Mouse (Mus musculus) liver, postnatal 0 days (tissue): ENCODE data around the gene Them4. TPM values are rescaled to one million over a fixed set of nuclear protein-coding genes. Genes with fewer than 3 reads are reported as not detected.

Experiments
- ATAC-seq: fragments of 200-750 bp; cut with Nextera tagmentation; 2 replicates; pipeline ENCODE4 v1.8.0; 2017; ENCODE audit warnings: mild to moderate bottlenecking, moderate library complexity
- DNase-seq: peaks from one replicate; pipeline ENCODE4 v3.0.0-alpha.2; 2016
- H3K27ac ChIP-seq: fragments of 300-500 bp; sonication (generic); 2 replicates; pipeline ENCODE4 v1.5.1; 2014; ENCODE audit warnings: antibody characterized with exemption, moderate library complexity, mild to moderate bottlenecking, low read depth
- H3K27me3 ChIP-seq: fragments of 300-500 bp; sonication (generic); 2 replicates; pipeline ENCODE4 v1.6.1; 2014; ENCODE audit warnings: low read length, control low read depth, mixed read lengths; ENCODE audit not compliant: insufficient read depth
- H3K36me3 ChIP-seq: fragments of 300-500 bp; sonication (generic); replicated peaks from 2 replicates; pipeline ENCODE4 v1.6.1; 2014; ENCODE audit warnings: mild to moderate bottlenecking, control low read depth, low read length, moderate library complexity, mixed read lengths; ENCODE audit not compliant: insufficient read depth
- H3K4me1 ChIP-seq: fragments of 300-500 bp; sonication (generic); 2 replicates; pipeline ENCODE4 v1.6.1; 2014; ENCODE audit warnings: antibody characterized with exemption, mild to moderate bottlenecking, control low read depth; ENCODE audit not compliant: insufficient read depth
- H3K4me2 ChIP-seq: fragments of 300-500 bp; sonication (generic); 2 replicates; pipeline ENCODE4 v1.6.1; 2014; ENCODE audit warnings: low read depth, mild to moderate bottlenecking, low read length, moderate library complexity, mixed read lengths
- H3K4me3 ChIP-seq: fragments of 300-500 bp; sonication (generic); 2 replicates; pipeline ENCODE4 v1.5.1; 2014; ENCODE audit warnings: low read depth, low read length
- H3K9ac ChIP-seq: fragments of 300-500 bp; sonication (generic); replicated peaks from 2 replicates; pipeline ENCODE4 v1.6.1; 2014; ENCODE audit warnings: mild to moderate bottlenecking, moderate library complexity
- H3K9me3 ChIP-seq: fragments of 300-500 bp; sonication (generic); 2 replicates; pipeline ENCODE4 v1.6.1; 2016; ENCODE audit warnings: mild to moderate bottlenecking, control low read depth, low read length, mixed read lengths
- CTCF ChIP-seq: sonication (generic); IDR thresholded peaks from 2 replicates; pipeline ENCODE4 v1.5.1; 2016; ENCODE audit warnings: antibody characterized with exemption, low read depth
- EP300 ChIP-seq: IDR thresholded peaks from 2 replicates; pipeline ENCODE4 v1.6.1; 2016; ENCODE audit warnings: antibody characterized with exemption, low read depth, mild to moderate bottlenecking
- WGBS: fragments of 180-500 bp; shearing (Covaris S2); extraction: QIAGEN DNeasy Blood & Tissue Kit; methylation state at CpG from one replicate; pipeline ENCODE4 v1.1.7; 2014; ENCODE audit not compliant: insufficient replicate concordance; 5-methylcytosine and 5-hydroxymethylcytosine counted together
- polyA plus RNA-seq: library from polyadenylated mRNA; unstranded; fragments of >200 nt; fragmentation: Nextera tagmentation; extraction: Ambion mirVana; gene quantifications from 2 replicates; pipeline ENCODE4 v1.2.1, GENCODE M21; 2015

Them4 gene
- polyA plus RNA-seq, 1 experiment from 2014 or later = 15.6 TPM

DNA sequence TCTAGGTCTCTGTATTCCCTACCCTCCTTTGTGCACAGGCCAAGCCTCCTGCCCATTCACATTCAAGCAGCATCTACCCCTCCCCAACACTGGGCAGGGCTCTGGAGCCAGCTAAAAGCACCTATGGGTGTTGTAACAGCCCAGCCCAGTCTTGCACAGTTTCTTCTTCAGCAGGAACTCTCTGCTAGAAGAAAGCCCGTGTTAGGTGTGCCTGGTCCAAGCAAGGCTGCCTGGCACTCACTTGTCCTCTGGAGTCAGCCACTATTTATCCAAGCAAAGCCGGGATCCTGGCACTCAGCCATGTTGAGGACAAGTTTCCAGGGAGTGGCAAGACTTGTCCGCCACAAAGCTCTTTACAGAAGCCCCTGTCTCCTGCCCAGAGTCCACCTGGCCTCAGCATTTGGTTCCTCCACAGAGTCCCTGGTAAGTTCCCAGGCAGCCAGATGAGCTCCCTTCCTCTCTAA, 32.1 kb downstream of the Them4 start, which contains the start of gene Them5:
Gene Them5, plus strand, starts transcription at position 141 of the 464 bp plus-strand sequence.
- no peak for DNase-seq
- Histone ChIP-seq H3K27ac (no peak within 1 kb of the TSS), H3K9me3 (no peaks in the 10 kb centered on the region), H3K4me2 (no peak within 1 kb of the TSS), H3K4me1 (no peaks in the 10 kb centered on the region), H3K36me3 (no peaks in the 10 kb centered on the region), H3K27me3 (no peaks in the 10 kb centered on the region), H3K9ac (no peak within 1 kb of the TSS), H3K4me3 (no peak within 1 kb of the TSS)
- TF ChIP-seq CTCF (no peak), EP300 (no peak)
- 37% methylated on average over 3 of the region's 3 CpGs for WGBS
- ATAC-seq = no peak

DNA sequence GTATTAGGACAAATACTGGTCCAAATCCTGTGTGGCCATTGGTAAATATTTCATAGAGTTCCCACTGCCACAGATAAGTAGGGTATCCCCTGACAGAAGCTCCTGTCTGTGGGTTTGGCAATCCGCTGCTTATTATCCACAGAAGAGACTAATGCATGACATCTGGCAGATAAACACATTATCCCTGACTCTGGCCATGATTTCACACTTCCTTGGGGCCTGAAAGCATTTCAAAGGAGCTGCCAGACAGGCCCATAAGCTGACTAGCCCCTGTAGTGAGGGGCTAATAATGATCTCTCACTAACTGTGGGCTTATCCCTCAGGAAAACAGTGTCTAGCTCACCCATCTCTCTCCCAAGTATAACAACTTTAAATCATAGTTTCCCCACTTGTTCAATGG, 32.7 kb downstream of the Them4 start:
- no peak for TF ChIP-seq EP300
- TF ChIP-seq CTCF = no peak
- Histone ChIP-seq H3K27me3 (no peaks in the 10 kb centered on the region), H3K4me3 (no peak overlapping the region), H3K9ac (no peak overlapping the region), H3K36me3 (no peaks in the 10 kb centered on the region), H3K9me3 (no peaks in the 10 kb centered on the region), H3K4me2 (no peak overlapping the region), H3K4me1 (no peaks in the 10 kb centered on the region), H3K27ac (no peak overlapping the region)
- DNase-seq (no peak), ATAC-seq (no peak)
- 69% methylated on average over 1 of the region's 1 CpGs for WGBS

DNA sequence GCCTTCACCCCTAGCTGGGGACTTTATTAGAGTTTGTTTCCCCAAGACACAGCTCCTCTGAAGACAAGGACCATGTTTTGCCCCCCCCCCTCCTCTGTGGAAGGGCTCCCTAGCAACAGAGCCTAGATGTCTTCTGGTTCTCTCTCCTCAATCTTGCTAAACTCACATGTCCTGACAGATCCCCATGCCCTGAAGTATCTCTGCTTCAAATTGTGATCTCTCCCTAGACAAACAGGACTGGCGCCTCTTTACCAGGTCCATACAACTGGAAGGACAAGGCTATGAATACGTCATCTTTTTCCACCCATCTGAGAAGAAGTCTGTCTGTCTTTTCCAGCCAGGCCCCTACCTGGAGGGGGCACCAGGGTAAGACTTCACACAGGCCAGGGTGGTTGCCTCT, 34.3 kb downstream of the Them4 start:
- TF ChIP-seq EP300 (no peak), CTCF (no peak)
- H3K9me3 ChIP-seq = no peaks in the 10 kb centered on the region
- 71% methylated on average over 2 of the region's 2 CpGs for WGBS
- H3K4me2 ChIP-seq = no peak overlapping the region
- no peaks in the 10 kb centered on the region for H3K27me3 ChIP-seq
- H3K36me3 ChIP-seq = no peaks in the 10 kb centered on the region
- no peak for ATAC-seq
- H3K27ac ChIP-seq = no peak overlapping the region
- no peak overlapping the region for H3K9ac ChIP-seq
- H3K4me1 ChIP-seq = no peaks in the 10 kb centered on the region
- no peak for DNase-seq
- no peak overlapping the region for H3K4me3 ChIP-seq

DNA sequence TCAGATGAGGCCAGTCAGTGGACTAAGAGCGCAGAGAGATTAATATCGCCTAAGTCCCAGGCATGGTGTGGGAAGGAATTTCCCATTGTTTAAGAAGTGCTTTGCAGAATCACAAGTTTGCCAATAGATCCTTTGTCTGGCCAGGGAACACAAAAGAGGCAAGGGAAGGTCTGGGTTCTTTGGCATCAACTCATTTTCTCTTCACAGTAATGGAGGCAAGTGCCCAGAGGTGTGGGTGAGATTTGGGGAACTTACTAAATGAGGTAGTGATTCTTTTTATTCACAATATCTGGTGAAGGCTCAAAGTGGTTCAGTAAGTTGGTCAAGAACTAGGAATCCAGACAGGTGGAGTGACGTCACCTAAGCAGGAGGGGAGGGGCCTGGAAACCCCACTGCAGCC, 35.0 kb downstream of the Them4 start:
- Histone ChIP-seq H3K27ac (no peak overlapping the region), H3K4me3 (no peak overlapping the region), H3K9ac (no peak overlapping the region), H3K4me2 (no peak overlapping the region), H3K36me3 (no peaks in the 10 kb centered on the region), H3K27me3 (no peaks in the 10 kb centered on the region), H3K4me1 (no peaks in the 10 kb centered on the region), H3K9me3 (no peaks in the 10 kb centered on the region)
- 66% methylated on average over 3 of the region's 3 CpGs for WGBS
- DNase-seq = no peak
- no peak for ATAC-seq
- TF ChIP-seq CTCF (no peak), EP300 (no peak)

DNA sequence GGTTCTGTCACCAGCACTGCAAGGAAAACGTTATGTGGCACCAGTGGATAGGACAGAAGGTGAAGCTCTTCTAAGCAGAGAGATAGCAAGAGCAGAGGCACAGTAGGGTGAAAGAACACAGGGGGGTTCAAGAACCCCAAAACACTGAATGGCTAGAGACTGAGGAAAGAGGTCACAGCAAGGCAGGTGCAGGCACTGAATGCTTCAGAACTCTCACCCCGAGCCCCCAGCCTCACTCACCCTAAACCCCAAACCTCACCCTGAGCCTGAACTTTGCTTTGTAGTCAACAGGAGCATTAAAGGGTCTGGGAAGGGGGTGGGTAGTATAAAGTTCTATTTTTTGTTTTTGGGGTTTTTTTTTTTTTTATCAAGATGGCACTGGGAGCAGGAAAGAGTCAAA, 38.3 kb downstream of the Them4 start:
- H3K4me1 ChIP-seq = no peaks in the 10 kb centered on the region
- H3K9me3 ChIP-seq = no peaks in the 10 kb centered on the region; the same call in 1 of the 2 replicates
- WGBS = 52% methylated on average over 2 of the region's 2 CpGs
- no peaks in the 10 kb centered on the region for H3K27me3 ChIP-seq
- no peak overlapping the region for H3K4me2 ChIP-seq
- no peak overlapping the region for H3K4me3 ChIP-seq
- no peaks in the 10 kb centered on the region for H3K36me3 ChIP-seq
- no peak overlapping the region for H3K9ac ChIP-seq
- H3K27ac ChIP-seq = no peak overlapping the region
- no peak for TF ChIP-seq CTCF
- no peak for TF ChIP-seq EP300
- DNase-seq (no peak), ATAC-seq (no peak)

DNA sequence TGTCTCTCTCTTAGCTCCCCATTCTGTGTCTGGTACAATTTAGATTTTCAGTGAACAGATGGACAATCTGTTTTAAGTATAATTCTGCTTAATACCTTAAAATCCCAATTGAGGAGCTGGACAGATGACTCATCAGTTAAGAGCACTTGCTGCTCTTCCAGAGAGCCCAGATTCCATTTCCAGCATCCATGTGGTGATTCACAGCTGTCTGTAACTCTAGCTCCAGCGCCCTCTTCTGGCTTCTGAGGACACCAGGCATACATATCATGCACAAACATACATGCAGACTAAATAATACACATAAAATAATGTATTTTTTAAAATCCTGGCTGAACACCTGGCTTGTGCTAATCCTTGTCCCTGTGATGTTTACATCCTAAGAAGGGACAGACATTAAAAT, 50.9 kb downstream of the Them4 start:
- H3K4me3 ChIP-seq = no peak overlapping the region
- H3K9me3 ChIP-seq = no peaks in the 10 kb centered on the region
- WGBS = 0% methylated on average over 1 of the region's 1 CpGs
- H3K4me2 ChIP-seq = no peak overlapping the region
- no peak overlapping the region for H3K9ac ChIP-seq
- ATAC-seq = no peak
- H3K27me3 ChIP-seq = peaks cover 34% of the 10 kb centered on the region
- peaks cover 4% of the 10 kb centered on the region; the same call in 1 of the 2 replicates for H3K4me1 ChIP-seq
- no peak for DNase-seq
- H3K27ac ChIP-seq = no peak overlapping the region
- TF ChIP-seq CTCF (peak; percentile 43), EP300 (no peak)
- H3K36me3 ChIP-seq = no peaks in the 10 kb centered on the region

DNA sequence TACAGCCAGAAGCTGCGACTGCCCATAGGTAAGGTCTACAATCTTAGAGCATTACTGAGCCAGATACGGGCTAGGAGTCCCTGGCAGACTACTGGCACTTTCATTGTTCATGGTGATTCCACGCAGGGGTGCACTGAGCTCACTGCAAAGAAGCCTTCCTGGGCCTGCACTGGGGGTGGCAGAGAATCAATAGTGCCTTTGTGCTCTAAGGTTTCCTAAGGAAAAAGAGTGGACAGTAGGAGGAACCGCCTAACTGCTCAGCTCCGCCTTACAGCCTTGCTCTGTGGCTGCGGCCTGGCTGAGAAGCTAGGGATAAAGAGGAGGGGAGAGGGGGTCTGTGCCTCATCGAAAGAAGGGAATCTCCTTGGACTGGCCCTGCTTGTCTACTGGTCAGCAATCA, 52.2 kb downstream of the Them4 start, which contains the start of gene C2cd4d:
Gene C2cd4d, plus strand, starts transcription at position 301 of the 400 bp plus-strand sequence.
- Histone ChIP-seq H3K4me1 (peaks cover 4% of the 10 kb centered on the region; the same call in 1 of the 2 replicates), H3K9me3 (no peaks in the 10 kb centered on the region), H3K27me3 (peaks cover 34% of the 10 kb centered on the region), H3K27ac (no peak within 1 kb of the TSS), H3K36me3 (no peaks in the 10 kb centered on the region), H3K9ac (no peak within 1 kb of the TSS), H3K4me3 (peak within 1 kb of the TSS; percentile 42), H3K4me2 (peak within 1 kb of the TSS; percentile 66)
- TF ChIP-seq EP300 (no peak), CTCF (no peak)
- 67% methylated on average over 7 of the region's 7 CpGs for WGBS
- DNase-seq (no peak), ATAC-seq (no peak)
